Mouse (Mus musculus) adrenal gland, adult (tissue): Measurements from ENCODE around the gene Naa80.
"Not testable (repeated sequence)": the region's sequence is repeated elsewhere in the genome, so short reads cannot be mapped to it uniquely, and the experiment has no call there.

Source experiments
- DNase-seq, 2 experiments: peaks; one replicate each; pipeline ENCODE4 v3.0.0; 2022 to 2023; ENCODE audit warnings: low spot score in 1 of 2; ENCODE audit not compliant: inconsistent age in 2 of 2

Naa80 gene

DNA sequence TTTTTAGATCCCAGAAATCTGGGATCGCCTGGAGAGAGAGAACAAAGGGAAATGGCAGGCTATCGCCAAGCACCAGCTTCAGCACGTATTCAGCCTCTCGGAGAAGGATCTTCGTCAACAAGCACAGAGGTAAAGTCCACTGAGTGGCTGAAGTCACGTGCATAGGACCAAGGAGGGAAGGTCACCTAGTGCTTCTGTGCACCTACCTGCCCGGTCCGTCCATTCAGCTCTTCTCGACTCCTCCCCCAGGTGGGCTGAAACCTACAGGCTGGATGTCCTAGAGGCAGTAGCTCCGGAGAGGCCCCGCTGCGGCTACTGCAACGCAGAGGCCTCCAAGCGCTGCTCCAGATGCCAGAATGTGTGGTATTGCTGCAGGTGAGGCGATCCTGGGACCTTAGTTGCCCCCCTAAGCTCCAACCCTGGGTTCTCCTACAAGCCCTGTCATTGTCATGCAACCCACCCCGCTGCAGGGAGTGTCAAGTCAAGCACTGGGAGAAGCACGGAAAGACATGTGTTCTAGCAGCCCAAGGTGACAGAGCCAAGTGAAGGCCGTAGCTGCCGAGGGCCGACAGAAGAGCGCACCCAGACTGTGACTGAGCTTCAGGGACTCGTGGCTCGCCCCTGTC lies 28.1 kb upstream of the Naa80 start:
- DNase-seq, result peak in 1 of 2 experiments; percentile 47

DNA sequence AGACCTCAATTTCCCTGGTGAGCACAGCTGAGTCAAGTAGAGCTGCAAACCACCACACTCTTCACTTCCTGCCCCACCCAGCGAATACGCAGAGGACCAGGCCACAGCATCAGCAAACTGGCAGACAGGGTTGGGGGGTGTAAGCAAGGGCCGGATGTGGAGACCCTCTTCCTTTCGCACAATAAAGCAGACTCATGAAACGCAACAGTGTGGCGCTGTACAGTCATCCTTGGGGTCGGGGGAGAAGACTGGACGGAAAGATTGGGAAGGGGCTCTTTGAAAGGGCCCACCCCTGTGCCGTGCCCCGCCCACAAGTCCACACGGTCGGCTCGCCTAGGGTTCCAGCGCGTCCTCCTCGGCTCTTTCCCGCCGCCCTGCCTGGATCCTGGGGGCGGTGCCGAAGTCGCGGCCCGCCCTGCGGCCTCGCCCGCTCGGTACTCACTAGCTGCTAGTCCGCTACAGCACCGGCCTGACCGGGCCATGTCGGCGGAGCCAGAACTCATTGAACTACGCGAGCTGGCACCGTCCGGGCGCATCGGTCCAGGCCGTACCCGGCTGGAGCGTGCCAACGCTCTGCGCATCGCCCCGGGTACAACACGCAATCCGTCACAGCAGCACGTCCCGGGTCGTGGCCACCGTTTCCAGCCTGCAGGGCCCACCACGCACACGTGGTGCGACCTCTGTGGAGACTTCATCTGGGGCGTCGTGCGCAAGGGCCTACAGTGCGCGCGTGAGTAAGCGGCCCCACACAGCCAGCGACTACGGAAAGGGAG lies 27.4 kb upstream of the Naa80 start, which contains the start of gene Rassf1:
Gene Rassf1 (plus strand): TSS at position 439 of the 773 bp plus-strand sequence.
- peak; percentile 82 to 88 for DNase-seq

DNA sequence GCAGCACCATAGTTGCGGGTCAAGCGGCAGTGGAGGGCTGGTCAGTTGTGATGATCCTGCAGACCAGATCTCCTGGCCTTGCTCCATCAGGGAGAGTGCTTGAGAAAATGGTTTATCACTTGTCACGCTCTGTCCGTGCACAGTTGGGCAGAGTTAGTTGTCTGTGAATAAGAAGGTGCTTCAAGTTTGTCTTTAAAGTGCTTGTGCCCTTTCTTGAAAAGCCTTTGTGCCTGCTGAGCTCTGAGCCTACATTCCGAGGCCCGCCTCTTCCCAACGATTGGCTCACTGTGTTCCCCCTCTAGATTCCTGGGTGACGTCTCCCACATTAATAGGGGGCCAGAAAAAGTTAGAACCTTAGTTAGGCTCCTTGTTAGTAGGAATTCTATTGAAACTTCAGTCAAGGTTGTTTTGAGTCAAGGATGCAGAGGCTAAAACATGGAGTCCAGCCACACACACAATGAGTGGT lies 26.8 kb upstream of the Naa80 start:
- DNase-seq, result no peak

DNA sequence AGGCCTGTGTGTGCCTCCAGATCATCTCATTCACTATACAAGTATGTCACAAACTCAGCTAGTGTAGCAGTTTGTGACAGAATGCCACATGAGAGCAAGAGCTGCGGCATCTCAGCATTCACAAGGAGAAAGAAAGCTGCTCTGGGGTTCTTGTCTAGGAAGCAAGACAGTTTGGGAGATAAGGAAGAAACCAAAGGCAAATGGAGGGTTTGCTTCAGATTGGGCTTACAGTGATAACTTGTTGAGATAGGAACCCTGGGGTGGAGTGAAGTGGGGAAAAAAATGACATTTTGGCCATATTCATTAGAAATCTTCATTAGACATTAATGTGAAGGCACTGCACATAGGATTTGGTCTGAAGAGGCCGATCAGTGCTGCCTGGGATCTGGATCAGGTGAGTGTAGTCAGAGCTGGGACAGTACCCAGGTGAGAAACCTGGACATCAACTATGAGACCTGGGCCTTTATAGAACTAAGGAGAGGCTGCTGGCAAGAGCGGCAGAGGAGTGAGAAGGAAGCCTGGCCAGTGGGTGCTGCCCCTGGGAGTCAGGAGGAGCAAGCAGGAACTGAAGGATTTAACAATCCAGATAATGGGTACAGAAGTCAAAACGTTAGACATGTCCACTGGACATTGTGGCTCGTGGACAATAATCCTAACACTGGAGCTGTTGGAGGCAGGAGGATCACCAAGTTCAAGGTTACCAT lies 25.8 kb upstream of the Naa80 start:
- DNase-seq, result no peak

DNA sequence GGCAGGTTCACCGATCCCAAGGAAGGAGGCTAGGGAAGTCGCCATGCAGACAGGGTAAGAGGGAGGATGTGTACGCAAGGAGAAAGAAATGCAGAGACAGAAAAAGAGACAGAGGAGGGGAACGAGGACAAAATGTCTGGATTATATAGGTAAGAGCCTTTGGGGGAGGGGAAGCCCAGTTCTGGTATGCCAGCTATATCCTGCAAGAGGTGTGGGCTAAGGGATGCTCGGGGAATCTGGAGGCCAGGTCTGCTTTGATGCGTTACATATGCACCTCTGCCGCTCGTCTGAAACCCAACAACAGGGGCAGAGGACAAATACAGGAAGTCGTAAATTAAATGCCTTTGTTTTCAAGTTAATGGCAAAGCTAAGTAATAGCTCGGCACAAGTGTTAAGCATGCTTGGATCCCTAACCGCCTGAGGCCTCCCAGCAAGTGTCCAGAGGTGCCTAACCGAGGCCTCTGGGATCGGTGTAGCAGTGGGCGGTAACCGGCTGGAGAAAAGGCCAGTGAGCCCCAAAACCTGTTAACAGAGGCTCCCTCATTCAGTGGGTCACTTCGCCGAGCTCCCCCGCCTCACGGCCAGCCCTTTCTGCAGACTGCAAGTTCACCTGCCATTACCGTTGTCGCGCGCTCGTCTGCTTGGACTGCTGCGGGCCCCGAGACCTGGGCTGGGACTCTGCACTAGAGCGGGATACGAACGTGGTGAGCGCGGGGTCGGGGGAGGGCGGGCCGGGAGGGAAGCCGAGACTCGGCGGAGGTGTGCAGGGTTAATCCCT lies 25.0 kb upstream of the Naa80 start:
- peak; percentile 71 to 86 for DNase-seq

DNA sequence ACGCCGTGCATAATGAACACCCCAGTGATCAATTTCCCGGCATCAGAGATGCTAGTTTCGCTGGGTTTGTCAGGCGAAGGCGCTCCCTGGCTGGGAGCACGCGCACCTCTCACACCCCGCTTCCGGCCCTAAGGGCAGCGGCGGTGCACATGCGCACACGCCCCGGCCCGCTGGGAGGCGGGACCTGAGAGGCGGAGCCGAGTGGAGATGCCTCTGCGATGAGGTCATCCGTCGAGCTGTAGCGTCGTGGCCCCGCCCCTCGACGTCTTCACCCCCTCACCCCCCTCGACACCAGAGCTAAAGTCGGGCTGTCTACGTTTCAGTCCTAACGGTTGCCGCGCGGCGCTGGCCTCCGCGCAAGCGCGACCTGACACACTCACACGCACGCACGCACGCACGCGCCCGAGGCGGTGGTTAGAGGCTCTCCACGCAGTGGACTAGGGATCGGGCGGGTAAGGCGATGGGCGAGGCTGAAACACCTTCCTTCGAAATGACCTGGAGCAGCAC lies 24.3 kb upstream of the Naa80 start:
- peak; percentile 97 to 98 for DNase-seq

DNA sequence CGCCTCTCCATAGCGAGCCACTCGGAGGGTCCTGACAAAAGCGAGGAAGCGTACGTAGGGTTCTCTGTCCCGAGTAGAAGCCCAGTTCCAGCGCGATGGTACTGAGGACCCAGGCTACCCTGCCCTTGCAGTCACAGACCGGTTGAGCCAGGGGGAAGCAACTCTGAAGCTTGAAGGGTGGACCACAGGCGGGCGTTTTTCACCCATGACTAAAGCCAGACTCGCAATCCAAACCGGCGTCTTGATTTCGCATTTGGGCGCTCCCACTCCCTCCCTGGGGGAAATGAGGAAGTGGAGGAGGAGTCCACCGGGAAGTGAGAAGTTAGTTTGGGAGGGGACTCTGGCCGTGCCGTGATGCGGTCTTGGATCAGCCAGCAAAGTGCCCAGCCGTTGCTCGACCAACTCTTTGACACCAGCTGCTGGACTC lies 23.6 kb upstream of the Naa80 start:
- peak; percentile 74 to 90 for DNase-seq

DNA sequence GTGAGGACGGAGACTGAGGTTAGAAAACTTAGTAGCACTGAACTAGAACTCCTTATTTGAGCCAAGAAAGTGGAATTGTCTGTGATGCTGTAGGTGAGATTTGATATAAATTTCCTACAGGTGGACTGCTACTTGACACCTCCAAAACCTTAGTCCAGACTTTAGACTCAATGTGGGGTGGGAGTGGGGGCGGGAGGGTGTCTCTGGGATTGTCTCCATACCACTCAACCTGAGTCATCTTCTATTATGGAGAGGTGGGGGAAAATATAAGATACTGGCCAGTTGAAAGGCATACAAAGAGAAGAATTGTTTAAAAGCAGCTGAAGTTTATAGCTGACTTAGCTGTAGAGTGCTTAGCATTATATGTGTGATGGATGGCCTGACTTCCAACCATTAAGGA lies 23.0 kb upstream of the Naa80 start:
- no peak for DNase-seq

DNA sequence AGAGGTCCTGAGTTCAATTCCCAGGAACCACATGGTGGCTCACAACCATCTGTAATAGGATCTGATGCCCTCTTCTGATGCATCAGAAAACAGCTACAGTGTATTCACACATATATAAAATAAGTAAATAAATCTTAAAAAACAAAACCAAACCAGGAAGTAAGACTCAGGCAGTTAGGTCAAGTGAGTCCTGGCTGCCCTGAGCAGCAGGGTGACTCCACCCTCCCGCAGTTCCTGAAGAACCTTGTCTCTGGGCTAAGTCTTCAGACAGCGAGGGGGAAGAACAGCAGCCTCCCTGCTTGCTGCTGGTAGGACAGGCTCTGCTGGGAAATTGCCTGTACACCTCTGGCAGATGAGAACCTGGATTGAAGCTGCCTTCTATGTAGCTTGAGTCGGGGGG lies 22.3 kb upstream of the Naa80 start:
- no peak for DNase-seq

DNA sequence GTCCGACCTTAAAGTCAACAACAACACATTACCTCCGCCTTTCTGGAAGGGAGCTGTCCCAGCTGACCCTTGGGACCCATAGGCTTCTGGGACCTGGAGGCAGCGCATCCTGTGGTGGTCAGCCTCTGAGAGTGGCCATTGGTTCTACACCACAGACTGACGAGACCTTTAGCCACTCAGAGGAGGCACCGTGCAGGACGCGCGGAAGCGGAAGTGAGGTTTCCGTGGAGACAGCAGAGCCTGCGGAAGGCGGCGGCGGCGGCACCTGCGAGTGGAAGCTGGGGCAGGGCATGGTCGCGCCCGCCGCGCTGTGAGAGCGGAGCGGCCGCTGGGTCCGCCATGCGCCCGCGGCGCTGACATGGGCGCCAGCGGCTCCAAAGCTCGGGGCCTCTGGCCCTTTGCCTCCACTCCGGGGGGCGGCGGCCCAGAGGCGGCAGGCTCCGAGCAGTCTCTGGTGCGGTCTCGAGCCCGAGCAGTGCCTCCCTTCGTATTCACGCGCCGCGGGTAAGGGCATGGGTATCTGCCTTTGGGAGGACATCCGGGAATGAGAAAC lies 15.6 kb upstream of the Naa80 start, which contains the start of gene Tusc2:
Gene Tusc2 (plus strand): TSS at position 227 of the 553 bp plus-strand sequence.
- peak; percentile 96 to 98 for DNase-seq

DNA sequence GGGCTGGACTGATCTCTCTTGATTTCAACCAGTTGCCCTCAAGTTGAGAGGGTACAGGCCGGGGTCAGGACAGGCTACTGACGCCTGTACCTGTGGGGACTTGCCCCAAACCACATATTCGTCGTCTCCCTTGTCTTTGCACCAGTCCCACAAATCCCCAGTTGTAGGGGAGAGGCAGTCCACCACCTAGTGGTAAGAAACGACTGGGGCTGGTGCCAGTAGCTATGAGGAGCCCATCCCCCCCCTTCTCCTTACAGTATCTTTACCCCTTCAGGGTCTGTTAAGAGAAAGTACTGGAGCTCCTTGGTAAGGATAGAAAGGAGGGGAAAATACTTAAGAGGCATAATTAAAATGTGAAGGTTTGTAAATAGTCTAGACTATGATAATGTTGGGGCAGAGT lies 13.1 kb upstream of the Naa80 start:
- not testable (repeated sequence) for DNase-seq

DNA sequence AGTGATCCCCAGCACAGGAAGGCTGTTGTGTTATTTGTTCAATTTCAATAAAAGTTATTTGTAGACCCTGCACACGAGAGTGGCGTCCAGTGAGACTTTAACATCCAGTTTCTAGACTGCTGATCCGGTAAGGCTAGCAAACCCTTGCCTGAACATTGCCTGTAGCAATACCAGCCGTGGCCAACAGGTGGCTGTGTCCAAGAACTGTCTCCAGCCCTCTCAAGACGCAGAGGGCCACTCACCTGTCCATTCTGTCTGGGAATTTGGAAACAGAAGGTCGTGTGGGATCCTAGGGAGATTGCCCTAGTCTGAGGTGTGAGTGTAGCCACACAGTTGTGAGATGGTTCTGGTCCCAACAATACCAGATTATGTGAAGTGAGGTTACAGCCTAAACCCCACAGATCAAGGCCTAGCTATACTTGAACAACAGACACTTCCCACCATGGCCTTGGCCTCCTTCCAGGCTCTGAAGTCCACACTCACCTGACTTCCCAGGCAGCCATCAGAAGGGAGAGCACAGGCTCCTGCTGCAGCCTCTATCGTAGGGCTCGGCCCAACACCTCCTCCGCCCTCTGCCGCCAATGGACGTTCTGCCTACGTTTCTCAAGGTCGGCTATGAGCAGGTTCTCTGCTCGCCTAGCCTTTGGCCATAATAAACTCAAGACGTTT lies 12.5 kb upstream of the Naa80 start:
- DNase-seq, result peak; percentile 84 to 95

DNA sequence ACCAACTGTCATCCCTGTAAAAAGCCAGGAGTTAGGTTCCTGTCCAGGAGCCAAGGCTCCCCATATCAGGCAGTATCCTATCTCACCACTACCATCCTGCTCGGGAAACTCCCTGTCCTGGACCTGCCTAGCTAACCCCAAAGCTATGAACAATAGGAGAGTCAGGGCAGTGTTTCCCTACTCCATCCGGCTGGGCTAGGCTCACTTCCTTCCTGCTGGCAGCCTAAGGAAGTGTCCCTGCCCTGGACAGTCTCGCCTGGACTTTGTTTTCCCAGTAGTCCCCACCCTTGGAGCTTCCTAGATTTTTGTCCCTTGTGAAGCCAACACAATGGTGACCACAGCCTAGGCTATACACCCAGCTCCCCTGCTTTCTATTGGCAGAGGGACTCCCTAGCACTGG lies 11.8 kb upstream of the Naa80 start:
- peak; percentile 66 to 76 for DNase-seq

DNA sequence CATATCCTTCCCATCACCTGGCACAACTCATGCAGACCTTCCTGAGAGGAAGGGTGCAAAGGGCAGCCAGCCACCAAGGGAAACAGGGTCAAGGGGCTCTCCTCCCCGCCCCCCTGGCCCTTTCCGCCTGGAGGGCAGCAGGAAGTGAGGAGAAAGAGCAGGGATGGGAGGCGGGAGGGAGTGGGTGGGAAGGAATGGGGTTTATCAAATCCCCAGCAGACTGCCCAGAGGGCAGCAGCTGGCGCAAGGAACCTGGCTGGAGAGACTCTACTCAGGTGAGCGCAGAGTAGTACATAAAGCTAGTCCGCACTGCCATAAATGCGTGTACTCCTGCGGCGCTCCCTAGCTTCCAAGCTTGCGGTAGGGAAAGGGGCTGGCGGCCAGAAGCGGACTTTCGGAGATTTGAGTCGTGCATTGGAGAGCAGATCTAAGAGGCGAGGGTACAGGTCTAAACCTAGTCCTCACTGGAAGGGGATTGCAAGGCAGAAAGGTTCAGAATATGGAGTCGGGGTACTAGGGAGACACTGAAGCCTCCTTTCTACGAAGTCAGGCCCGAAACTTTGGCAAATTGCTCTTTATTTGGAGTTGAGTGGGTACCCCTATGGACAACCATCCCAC lies 10.9 kb upstream of the Naa80 start, which contains the start of gene Hyal2:
Gene Hyal2 (plus strand): TSS at position 244 of the 618 bp plus-strand sequence.
- DNase-seq, result peak; percentile 76 to 83

DNA sequence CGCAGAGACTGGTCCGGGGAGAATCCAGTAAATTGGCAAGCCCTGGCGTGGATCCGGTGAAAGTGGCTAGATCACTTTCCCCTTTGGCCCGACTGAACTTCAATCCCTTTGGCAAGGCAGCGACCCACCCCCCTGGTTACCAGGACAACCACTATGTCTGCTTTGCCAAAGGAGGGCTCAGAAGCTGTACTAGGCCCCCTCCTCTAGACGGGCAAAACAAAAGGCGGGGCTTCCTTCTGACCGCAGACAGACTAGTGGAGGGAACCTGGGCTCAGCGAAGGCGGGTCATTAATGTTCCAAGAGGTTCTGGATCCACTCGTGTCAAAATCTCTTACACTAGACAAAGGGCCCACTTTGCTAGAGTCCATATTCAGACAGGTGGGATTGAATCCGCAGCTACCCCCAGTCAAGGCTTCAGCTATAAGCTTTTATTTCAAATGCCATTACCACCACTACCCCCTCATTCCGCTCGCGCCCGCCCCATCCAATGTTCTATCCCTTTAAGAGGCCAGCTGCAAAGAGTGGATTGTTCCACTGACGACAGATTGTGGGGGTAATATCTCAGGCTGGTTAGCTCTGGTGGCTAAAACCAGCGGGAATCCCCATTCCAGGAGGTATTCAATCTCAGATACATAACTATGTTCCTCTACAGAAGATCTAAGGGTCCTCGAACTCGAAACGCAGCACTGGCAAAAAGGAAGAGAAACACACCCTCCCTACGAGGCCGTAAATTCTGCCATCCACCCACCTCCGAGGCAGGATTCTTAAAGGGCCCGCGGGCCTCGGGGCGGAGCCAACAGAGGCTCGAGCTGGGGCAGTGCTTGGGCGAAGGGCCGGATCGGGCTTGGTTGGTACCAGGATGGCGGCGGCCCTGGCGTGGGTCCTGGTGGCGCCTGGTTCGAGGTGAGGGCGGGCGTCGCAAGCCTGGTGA lies 10.1 kb upstream of the Naa80 start:
- peak; percentile 89 to 96 for DNase-seq

DNA sequence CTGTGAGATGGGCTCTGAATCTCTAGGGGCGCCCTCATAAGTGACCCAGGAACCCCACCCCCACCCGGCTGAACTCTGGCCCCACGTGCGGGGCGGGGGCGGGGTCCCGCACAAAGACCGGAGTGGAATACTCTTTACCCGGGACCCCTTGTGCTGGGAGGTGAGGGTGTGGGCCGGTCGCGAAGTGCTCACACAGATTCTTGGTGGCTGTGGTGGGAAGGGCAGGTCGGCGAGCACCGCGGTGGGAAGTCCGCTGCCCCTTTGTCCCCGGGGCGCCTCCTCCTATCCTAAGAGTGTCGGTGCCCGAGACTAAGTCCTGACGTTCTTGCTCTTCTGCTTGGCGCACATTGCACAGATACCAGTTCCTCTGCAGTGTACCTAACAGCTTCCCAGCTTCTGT lies 9.4 kb upstream of the Naa80 start:
- DNase-seq, result no peak

DNA sequence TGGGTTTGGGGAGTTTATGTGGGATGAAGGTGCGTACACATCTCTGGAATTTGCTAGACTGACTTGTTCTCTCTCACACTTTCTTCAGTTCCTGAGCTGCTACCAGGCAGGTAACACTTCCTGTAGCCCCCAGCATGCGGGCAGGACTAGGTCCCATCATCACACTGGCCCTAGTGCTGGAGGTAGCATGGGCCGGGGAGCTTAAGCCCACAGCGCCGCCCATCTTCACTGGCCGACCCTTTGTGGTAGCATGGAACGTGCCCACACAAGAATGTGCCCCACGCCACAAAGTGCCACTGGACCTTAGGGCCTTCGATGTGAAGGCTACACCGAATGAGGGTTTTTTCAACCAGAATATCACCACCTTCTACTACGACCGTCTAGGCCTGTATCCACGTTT lies 8.7 kb upstream of the Naa80 start:
- no peak for DNase-seq

DNA sequence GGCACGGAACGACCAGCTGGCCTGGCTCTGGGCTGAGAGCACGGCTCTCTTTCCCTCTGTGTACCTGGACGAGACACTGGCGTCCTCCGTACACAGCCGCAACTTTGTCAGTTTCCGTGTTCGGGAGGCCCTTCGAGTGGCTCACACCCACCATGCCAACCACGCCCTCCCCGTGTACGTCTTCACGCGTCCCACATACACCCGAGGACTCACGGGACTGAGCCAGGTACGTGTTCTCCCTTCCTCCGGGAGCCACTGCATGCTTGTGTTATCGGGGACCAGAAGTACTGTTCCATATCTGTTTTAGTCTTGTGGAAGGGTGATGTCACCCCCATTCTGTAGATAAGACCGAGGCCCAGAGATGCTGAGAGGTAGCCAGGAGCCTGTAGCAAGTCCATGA lies 7.8 kb upstream of the Naa80 start:
- no peak for DNase-seq
